Mouse (Mus musculus) forebrain, embryonic 15.5 days (tissue): ENCODE data around the gene Tmem217. TPM values are rescaled to one million over a fixed set of nuclear protein-coding genes. Genes with fewer than 3 reads are reported as not detected.

Experiments
- ATAC-seq: fragments of 200-750 bp; cut with Nextera tagmentation; replicated peaks from 2 replicates; pipeline ENCODE4 v1.8.0; 2017; ENCODE audit warnings: mild to moderate bottlenecking, moderate TSS enrichment, moderate library complexity
- H3K27ac ChIP-seq: fragments of 300-500 bp; sonication (generic); replicated peaks from 2 replicates; pipeline ENCODE4 v1.5.1; 2015; ENCODE audit warnings: mild to moderate bottlenecking, inconsistent platforms
- H3K27me3 ChIP-seq: fragments of 300-500 bp; sonication (generic); 2 replicates; pipeline ENCODE4 v1.6.1; 2015; ENCODE audit warnings: inconsistent platforms
- H3K36me3 ChIP-seq: fragments of 300-500 bp; sonication (generic); 2 replicates; pipeline ENCODE4 v1.6.1; 2015; ENCODE audit warnings: mild to moderate bottlenecking, inconsistent platforms
- H3K4me1 ChIP-seq: fragments of 300-500 bp; sonication (generic); 2 replicates; pipeline ENCODE4 v1.6.1; 2015; ENCODE audit warnings: inconsistent platforms
- H3K4me2 ChIP-seq: fragments of 300-500 bp; sonication (generic); replicated peaks from 2 replicates; pipeline ENCODE4 v1.6.1; 2015; ENCODE audit warnings: mild to moderate bottlenecking, inconsistent platforms
- H3K4me3 ChIP-seq: fragments of 300-500 bp; sonication (generic); 2 replicates; pipeline ENCODE4 v1.5.1; 2015; ENCODE audit warnings: mild to moderate bottlenecking, inconsistent platforms
- H3K9ac ChIP-seq: fragments of 300-500 bp; sonication (generic); replicated peaks from 2 replicates; pipeline ENCODE4 v1.6.1; 2015; ENCODE audit warnings: mild to moderate bottlenecking, inconsistent platforms
- H3K9me3 ChIP-seq: fragments of 300-500 bp; sonication (generic); 2 replicates; pipeline ENCODE4 v1.6.1; 2016; ENCODE audit warnings: inconsistent platforms
- WGBS: fragments of 180-500 bp; shearing (Covaris S2); methylation state at CpG from one replicate; pipeline ENCODE4 v1.1.7; 2015; ENCODE audit warnings: mixed read lengths; 5-methylcytosine and 5-hydroxymethylcytosine counted together
- polyA plus RNA-seq: library from polyadenylated mRNA; unstranded; fragments of >200 nt; fragmentation: Nextera tagmentation; extraction: Ambion mirVana; gene quantifications from 2 replicates; pipeline ENCODE4 v1.2.1, GENCODE M21; 2015

Gene Tmem217
- polyA plus RNA-seq, 1 experiment from 2014 or later = 1.6 TPM

DNA sequence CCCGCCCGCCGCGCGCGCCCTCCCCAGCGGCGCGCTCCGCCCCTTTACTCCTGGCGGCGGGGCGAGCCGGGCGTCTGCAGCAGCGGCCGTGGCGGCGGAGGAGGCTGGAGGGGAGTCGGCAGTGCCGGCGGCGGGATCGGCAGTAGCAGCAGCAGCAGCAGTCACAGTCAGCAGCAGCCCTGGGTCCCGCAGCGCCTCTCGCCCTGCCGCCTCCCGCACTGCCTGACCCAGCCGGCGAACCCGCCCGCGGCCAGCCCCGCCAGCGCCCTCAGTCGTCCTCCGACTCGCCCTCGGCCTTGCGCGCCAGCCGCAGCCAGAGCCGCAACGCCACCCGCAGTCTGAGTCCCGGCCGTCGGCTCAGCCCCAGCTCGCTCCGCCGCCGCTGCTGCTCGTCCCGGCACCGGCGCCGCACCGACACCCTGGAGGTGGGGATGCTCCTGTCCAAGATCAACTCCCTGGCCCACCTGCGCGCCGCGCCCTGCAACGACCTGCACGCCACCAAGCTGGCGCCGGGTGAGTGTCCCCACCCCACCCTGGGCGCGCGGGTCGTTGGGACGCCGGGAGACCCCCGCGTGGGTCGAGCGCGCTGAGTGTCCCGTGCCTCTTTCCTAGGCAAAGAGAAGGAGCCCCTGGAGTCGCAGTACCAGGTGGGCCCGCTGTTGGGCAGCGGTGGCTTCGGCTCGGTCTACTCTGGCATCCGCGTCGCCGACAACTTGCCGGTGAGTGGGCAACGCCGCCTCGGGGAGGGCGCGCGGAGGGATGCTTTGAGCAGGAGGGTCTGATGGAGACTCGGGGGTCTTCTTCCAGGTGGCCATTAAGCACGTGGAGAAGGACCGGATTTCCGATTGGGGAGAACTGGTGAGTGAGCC, 61.2 kb downstream of the Tmem217 start, which contains the start of gene Pim1:
Pim1 (plus strand) TSS at position 41 of the 869 bp plus-strand sequence.
- peaks cover 31% of the 10 kb centered on the region for H3K4me1 ChIP-seq
- H3K4me2 ChIP-seq = peak within 1 kb of the TSS; percentile 70
- H3K9me3 ChIP-seq = no peaks in the 10 kb centered on the region
- ATAC-seq = peak; percentile 86
- under 1% methylated on average over 80 of the region's 99 CpGs for WGBS
- no peaks in the 10 kb centered on the region for H3K27me3 ChIP-seq
- H3K36me3 ChIP-seq = peaks cover 10% of the 10 kb centered on the region
- H3K4me3 ChIP-seq = peak within 1 kb of the TSS; percentile 92
- H3K9ac ChIP-seq = peak within 1 kb of the TSS; percentile 90
- H3K27ac ChIP-seq = peak within 1 kb of the TSS; percentile 96

DNA sequence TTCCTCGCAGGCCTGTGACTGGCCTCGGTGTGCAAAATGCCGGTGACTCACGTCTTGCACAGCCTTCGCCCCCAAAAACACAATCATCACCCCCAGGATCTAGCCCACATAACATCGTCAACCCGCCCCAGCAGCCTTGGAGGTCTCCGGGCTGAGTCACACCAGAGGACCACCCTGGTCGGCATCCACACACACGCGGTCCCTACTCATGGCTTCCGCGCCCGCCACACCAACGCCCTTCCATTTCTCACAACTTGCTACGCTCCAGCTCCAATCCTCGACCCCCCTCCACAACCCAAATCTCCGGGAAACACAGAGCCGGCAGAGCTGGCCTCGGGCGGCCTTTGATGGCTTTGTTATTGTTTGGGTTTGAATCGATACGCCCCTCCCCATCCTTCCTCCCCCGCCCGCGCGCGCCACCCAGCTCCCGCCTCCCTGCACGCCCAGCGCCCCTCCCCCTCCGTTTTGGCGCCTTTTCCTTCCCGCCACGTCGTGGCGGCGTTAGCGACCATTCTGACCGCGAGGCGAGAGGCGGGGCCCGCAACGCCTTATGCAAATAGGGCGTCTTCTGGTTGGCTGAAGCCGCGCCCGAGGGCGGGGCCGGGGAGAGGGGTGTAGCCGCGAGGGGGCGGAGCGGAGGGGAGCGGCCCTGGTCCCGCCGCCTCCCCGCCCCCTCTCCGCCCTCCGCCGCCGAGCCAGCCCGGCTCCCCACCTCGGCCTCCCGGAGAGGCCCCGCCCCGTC, 62.0 kb downstream of the Tmem217 start:
- under 1% methylated on average over 58 of the region's 68 CpGs for WGBS
- no peaks in the 10 kb centered on the region for H3K27me3 ChIP-seq
- ATAC-seq = peak; percentile 88

GRCm38 (mm10) chr17:29488978-29489970, 62.9 kb downstream of the Tmem217 start:
- no peaks in the 10 kb centered on the region for H3K9me3 ChIP-seq
- peak overlapping the region; percentile 82 for H3K9ac ChIP-seq
- H3K4me2 ChIP-seq = peak overlapping the region; percentile 53
- H3K4me3 ChIP-seq = peak overlapping the region; percentile 92
- H3K27me3 ChIP-seq = no peaks in the 10 kb centered on the region
- WGBS = 6% methylated on average over 30 of the region's 30 CpGs
- H3K27ac ChIP-seq = peak overlapping the region; percentile 96
- peaks cover 31% of the 10 kb centered on the region for H3K4me1 ChIP-seq
- ATAC-seq = no peak
- H3K36me3 ChIP-seq = peaks cover 5% of the 10 kb centered on the region; the same call in 1 of the 2 replicates

More for the DNA sequence above, 62.0 kb downstream of the Tmem217 start:
- Histone ChIP-seq H3K4me1 (peaks cover 31% of the 10 kb centered on the region), H3K9me3 (no peaks in the 10 kb centered on the region), H3K27ac (peak overlapping the region; percentile 96), H3K9ac (peak overlapping the region; percentile 82), H3K36me3 (peaks cover 10% of the 10 kb centered on the region), H3K4me2 (peak overlapping the region; percentile 70), H3K4me3 (peak overlapping the region; percentile 92)

GRCm38 (mm10) chr17:29488257-29488977, 63.8 kb downstream of the Tmem217 start:
- Histone ChIP-seq H3K4me3 (no peak overlapping the region), H3K36me3 (no peaks in the 10 kb centered on the region; the same call in 1 of the 2 replicates), H3K27ac (peak overlapping the region; percentile 96; the same call in 1 of the 2 replicates), H3K4me1 (peaks cover 28% of the 10 kb centered on the region), H3K27me3 (no peaks in the 10 kb centered on the region), H3K4me2 (peak overlapping the region; percentile 53; the same call in 1 of the 2 replicates), H3K9me3 (no peaks in the 10 kb centered on the region), H3K9ac (0 out of 2 replicates have a peak overlapping the region, but pooled peaks have one; percentile 82)
- 85% methylated on average over 8 of the region's 8 CpGs for WGBS
- no peak for ATAC-seq

DNA sequence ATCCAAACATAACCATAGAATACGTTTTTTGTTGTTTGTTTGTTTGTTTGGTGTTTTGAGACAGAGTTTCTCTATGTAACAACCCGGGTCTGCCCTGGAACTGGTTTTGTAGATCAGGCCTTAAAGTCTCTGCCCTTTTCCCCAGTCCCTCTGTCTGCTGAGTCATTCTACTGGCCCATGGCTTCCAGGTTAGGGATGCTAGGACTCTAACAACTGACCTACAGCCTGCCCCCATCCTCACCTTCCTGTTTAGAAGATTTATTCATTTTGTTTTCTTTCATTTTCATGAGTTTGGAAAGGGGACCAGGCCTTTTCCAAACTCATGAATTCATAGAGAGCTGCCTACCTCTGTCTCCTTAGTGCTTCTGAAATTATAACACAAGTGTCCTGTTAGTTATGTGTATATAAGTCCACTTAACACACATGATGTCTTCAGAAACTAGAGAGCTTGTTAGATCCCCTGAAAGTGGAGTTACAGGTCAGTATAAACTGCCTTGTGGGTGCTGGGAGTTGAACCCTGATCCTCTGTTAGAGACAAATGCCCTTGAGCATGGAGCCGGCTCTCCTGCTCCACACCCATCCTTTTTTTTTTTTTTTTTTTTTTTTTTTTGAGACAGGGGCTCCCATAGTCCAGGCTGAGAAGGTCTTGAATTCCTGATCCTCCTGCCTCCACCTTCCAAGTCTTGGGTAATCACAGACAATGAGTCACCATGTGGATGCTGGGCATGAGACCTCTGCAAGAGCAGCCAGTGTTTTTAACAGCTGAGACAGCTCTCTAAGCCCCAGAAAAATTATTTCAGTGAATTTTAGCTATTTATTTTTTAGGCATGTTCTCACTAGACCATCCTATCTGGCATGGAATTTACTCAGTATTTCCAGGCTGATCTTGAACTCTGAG, 66.6 kb downstream of the Tmem217 start:
- Histone ChIP-seq H3K9ac (no peak overlapping the region), H3K9me3 (no peaks in the 10 kb centered on the region), H3K27me3 (no peaks in the 10 kb centered on the region), H3K27ac (no peak overlapping the region), H3K36me3 (no peaks in the 10 kb centered on the region), H3K4me1 (peaks cover 12% of the 10 kb centered on the region), H3K4me3 (no peak overlapping the region), H3K4me2 (no peak overlapping the region)
- 76% methylated on average over 3 of the region's 3 CpGs for WGBS
- no peak for ATAC-seq

DNA sequence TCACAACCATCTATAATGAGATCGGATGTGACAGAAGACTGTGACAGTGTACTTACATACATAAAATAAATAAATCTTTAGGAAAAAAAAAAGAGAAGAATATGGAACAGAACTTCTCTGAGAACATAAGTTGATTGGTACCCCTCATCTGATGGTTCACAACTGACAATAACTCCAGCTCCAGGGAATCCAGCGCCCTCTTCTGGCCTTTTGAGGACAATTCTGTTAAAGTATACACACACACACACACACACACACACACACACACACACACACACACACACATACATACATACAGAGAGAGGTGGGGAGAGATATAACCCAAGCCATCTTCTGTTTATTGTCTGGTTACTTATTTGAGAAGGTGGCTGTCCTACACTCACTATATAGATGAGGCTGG, 67.8 kb downstream of the Tmem217 start:
- Histone ChIP-seq H3K9ac (no peak overlapping the region), H3K9me3 (no peaks in the 10 kb centered on the region), H3K4me3 (no peak overlapping the region), H3K27ac (no peak overlapping the region), H3K4me2 (no peak overlapping the region), H3K27me3 (no peaks in the 10 kb centered on the region), H3K36me3 (no peaks in the 10 kb centered on the region), H3K4me1 (peaks cover 11% of the 10 kb centered on the region)
- no peak for ATAC-seq
- WGBS = 89% methylated on average over 2 of the region's 2 CpGs

DNA sequence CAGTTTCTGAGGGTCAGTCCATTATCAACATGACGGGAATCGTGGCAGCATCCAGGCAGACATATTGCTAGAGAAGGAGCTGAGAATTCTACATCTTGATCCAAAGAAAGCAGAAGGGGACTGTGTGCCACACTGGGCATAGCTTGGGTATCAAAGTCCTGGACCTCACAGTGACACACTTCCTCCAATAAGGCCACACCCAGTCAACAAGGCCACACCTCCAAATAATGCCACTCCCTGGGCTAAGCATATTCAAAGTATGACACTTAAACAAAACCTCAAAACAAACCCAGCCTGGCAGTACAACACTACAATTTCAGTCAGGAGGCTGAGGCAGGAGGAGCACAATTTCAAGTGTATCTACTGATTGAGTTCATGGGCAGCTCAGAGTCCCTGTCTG, 68.9 kb downstream of the Tmem217 start:
- ATAC-seq = no peak
- Histone ChIP-seq H3K27me3 (no peaks in the 10 kb centered on the region), H3K9me3 (no peaks in the 10 kb centered on the region), H3K36me3 (no peaks in the 10 kb centered on the region), H3K4me1 (0 out of 2 replicates have a peak, but pooled peaks cover 2% of the 10 kb centered on the region), H3K4me3 (no peak overlapping the region), H3K9ac (no peak overlapping the region), H3K4me2 (no peak overlapping the region), H3K27ac (no peak overlapping the region)
- WGBS = 94% methylated on average over 2 of the region's 2 CpGs

DNA sequence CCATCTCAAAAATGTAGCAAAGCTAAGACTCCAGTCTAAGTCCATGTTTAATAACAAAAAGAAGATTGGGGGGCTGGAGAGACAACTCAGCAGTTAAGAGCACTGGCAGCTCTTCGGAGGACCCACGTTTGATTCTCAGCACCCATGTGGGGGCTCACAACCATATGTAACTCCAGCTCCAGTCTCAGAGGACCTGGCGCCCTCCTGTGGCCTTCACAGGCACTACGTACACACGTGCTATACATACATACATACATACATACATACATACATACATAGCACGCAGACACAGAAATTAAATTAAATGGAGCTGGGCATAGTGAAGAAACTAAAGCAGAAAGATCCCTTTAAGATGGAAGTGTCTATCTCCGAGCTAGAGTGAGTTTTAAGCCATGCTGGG, 69.6 kb downstream of the Tmem217 start:
- Histone ChIP-seq H3K27ac (no peak overlapping the region), H3K9me3 (no peaks in the 10 kb centered on the region), H3K27me3 (no peaks in the 10 kb centered on the region), H3K36me3 (no peaks in the 10 kb centered on the region), H3K4me2 (no peak overlapping the region), H3K4me1 (0 out of 2 replicates have a peak, but pooled peaks cover 2% of the 10 kb centered on the region), H3K9ac (no peak overlapping the region), H3K4me3 (no peak overlapping the region)
- no peak for ATAC-seq
- 89% methylated on average over 7 of the region's 7 CpGs for WGBS

DNA sequence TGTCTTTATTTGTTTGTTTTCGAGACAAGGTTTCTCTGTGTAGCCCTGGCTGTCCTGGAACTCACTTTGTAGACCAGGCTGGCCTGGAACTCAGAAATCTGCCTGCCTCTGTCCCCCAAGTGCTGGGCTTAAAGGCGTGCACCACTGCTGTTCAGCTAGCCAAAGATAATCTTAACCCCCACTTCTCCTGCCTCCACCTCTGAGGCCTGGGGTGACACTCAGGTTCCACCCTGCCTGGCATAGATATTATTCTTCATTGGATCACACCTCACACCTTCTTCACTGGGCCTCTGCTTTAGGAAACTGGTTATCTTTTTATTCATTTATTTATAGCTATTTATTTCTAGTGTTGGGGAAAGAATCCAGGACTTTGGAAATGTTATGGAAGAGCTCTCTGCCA, 71.9 kb downstream of the Tmem217 start:
- 88% methylated on average over 2 of the region's 2 CpGs for WGBS
- Histone ChIP-seq H3K4me2 (no peak overlapping the region), H3K27ac (no peak overlapping the region; the same call in 1 of the 2 replicates), H3K27me3 (no peaks in the 10 kb centered on the region), H3K9me3 (no peaks in the 10 kb centered on the region), H3K36me3 (no peaks in the 10 kb centered on the region), H3K9ac (no peak overlapping the region), H3K4me1 (0 out of 2 replicates have a peak, but pooled peaks cover 2% of the 10 kb centered on the region), H3K4me3 (no peak overlapping the region)
- no peak for ATAC-seq

- H3K36me3 ChIP-seq = no peaks in the 10 kb centered on the region
- no peaks in the 10 kb centered on the region for H3K9me3 ChIP-seq
- no peak overlapping the region for H3K9ac ChIP-seq
- H3K27ac ChIP-seq = no peak overlapping the region
- H3K4me2 ChIP-seq = no peak overlapping the region
- no peak for ATAC-seq
- no peaks in the 10 kb centered on the region for H3K27me3 ChIP-seq
- WGBS = 90% methylated on average over 4 of the region's 4 CpGs
- H3K4me1 ChIP-seq = 0 out of 2 replicates have a peak, but pooled peaks cover 2% of the 10 kb centered on the region
- H3K4me3 ChIP-seq = no peak overlapping the region
Observed at GRCm38 (mm10) chr17:29478271-29478670, 73.9 kb downstream of the Tmem217 start.
